Mouse (Mus musculus) stomach, embryonic 14.5 days (tissue): ENCODE results near the gene B3gntl1. TPM values are rescaled to one million over a fixed set of nuclear protein-coding genes. Genes with fewer than 3 reads are reported as not detected.

Source experiments
- ATAC-seq: fragments of 200-750 bp; cut with Nextera tagmentation; 2 replicates; pipeline ENCODE4 v1.8.0; 2017; ENCODE audit warnings: low read depth, moderate TSS enrichment; ENCODE audit not compliant: insufficient number of reproducible peaks, insufficient read depth, low FRiP score
- H3K27ac ChIP-seq: fragments of 300-500 bp; sonication (generic); 2 replicates; pipeline ENCODE4 v1.5.1; 2014; ENCODE audit warnings: mild to moderate bottlenecking, low read length, moderate library complexity, mixed read lengths
- H3K27me3 ChIP-seq: fragments of 300-500 bp; sonication (generic); 2 replicates; pipeline ENCODE4 v1.6.1; 2014; ENCODE audit warnings: low read length, control low read depth, mixed read lengths; ENCODE audit not compliant: control insufficient read depth, insufficient read depth
- H3K36me3 ChIP-seq: fragments of 300-500 bp; sonication (generic); 2 replicates; pipeline ENCODE4 v1.6.1; 2014; ENCODE audit warnings: mild to moderate bottlenecking, control low read depth, low read length, moderate library complexity, mixed read lengths; ENCODE audit not compliant: control insufficient read depth, insufficient read depth
- H3K4me1 ChIP-seq: fragments of 300-500 bp; sonication (generic); 2 replicates; pipeline ENCODE4 v1.6.1; 2014; ENCODE audit warnings: low read length, control low read depth, mixed read lengths; ENCODE audit not compliant: control insufficient read depth, insufficient read depth
- H3K4me2 ChIP-seq: fragments of 300-500 bp; sonication (generic); replicated peaks from 2 replicates; pipeline ENCODE4 v1.6.1; 2014; ENCODE audit warnings: low read depth, low read length, control low read depth
- H3K4me3 ChIP-seq: fragments of 300-500 bp; sonication (generic); 2 replicates; pipeline ENCODE4 v1.5.1; 2014; ENCODE audit warnings: low read depth, low read length, control low read depth
- H3K9ac ChIP-seq: fragments of 300-500 bp; sonication (generic); replicated peaks from 2 replicates; pipeline ENCODE4 v1.6.1; 2014; ENCODE audit warnings: low read depth, mild to moderate bottlenecking, control low read depth, low read length, moderate library complexity, mixed read lengths
- H3K9me3 ChIP-seq: fragments of 300-500 bp; sonication (generic); 2 replicates; pipeline ENCODE4 v1.6.1; 2016; ENCODE audit warnings: low read depth, low read length, control low read depth; ENCODE audit not compliant: control insufficient read depth
- WGBS: fragments of 180-500 bp; shearing (Covaris S2); extraction: QIAGEN DNeasy Blood & Tissue Kit; methylation state at CpG from one replicate; pipeline ENCODE4 v1.1.7; 2014; 5-methylcytosine and 5-hydroxymethylcytosine counted together
- polyA plus RNA-seq: library from polyadenylated mRNA; unstranded; fragments of >200 nt; fragmentation: Nextera tagmentation; extraction: Ambion mirVana; gene quantifications from 2 replicates; pipeline ENCODE4 v1.2.1, GENCODE M21; 2014

The B3gntl1 gene
- polyA plus RNA-seq, 1 experiment from 2014 or later: 9.0 TPM

GRCm38 (mm10) chr11:121679581-121679980 lies 6.6 kb upstream of the B3gntl1 start:
- no peaks in the 10 kb centered on the region for H3K36me3 ChIP-seq
- WGBS: 85% methylated on average over 2 of the region's 2 CpGs
- no peaks in the 10 kb centered on the region for H3K9me3 ChIP-seq
- no peaks in the 10 kb centered on the region for H3K27me3 ChIP-seq
- no peaks in the 10 kb centered on the region for H3K4me1 ChIP-seq
- H3K4me2 ChIP-seq: no peak overlapping the region
- no peak overlapping the region for H3K9ac ChIP-seq
- ATAC-seq: no peak
- H3K27ac ChIP-seq: no peak overlapping the region
- no peak overlapping the region for H3K4me3 ChIP-seq

GRCm38 (mm10) chr11:121676836-121677235 lies 3.9 kb upstream of the B3gntl1 start:
- no peak for ATAC-seq
- no peaks in the 10 kb centered on the region for H3K27me3 ChIP-seq
- no peaks in the 10 kb centered on the region; the same call in 1 of the 2 replicates for H3K4me1 ChIP-seq
- no peaks in the 10 kb centered on the region for H3K36me3 ChIP-seq
- WGBS: 87% methylated on average over 2 of the region's 2 CpGs
- no peak overlapping the region for H3K9ac ChIP-seq
- H3K27ac ChIP-seq: no peak overlapping the region
- no peak overlapping the region for H3K4me3 ChIP-seq
- no peak overlapping the region for H3K4me2 ChIP-seq
- no peaks in the 10 kb centered on the region for H3K9me3 ChIP-seq

GRCm38 (mm10) chr11:121673629-121674028 lies 676 bp upstream of the B3gntl1 start:
- 67% methylated on average over 7 of the region's 7 CpGs for WGBS

GRCm38 (mm10) chr11:121672312-121672989 lies 502 bp downstream of the B3gntl1 start:
- WGBS: under 1% methylated on average over 22 of the region's 22 CpGs
- ATAC-seq: peak; percentile 42
- Histone ChIP-seq H3K9me3 (no peaks in the 10 kb centered on the region), H3K4me1 (no peaks in the 10 kb centered on the region; the same call in 1 of the 2 replicates), H3K27ac (peak overlapping the region; percentile 87), H3K36me3 (peaks cover 3% of the 10 kb centered on the region; the same call in 1 of the 2 replicates), H3K9ac (peak overlapping the region; percentile 56), H3K27me3 (no peaks in the 10 kb centered on the region), H3K4me3 (peak overlapping the region; percentile 63), H3K4me2 (peak overlapping the region; percentile 57)

More at GRCm38 (mm10) chr11:121673629-121674028, 676 bp upstream of the B3gntl1 start:
- Histone ChIP-seq H3K27me3 (no peaks in the 10 kb centered on the region), H3K9ac (peak overlapping the region; percentile 8; the same call in 1 of the 2 replicates), H3K9me3 (no peaks in the 10 kb centered on the region), H3K4me2 (peak overlapping the region; percentile 40), H3K4me1 (no peaks in the 10 kb centered on the region; the same call in 1 of the 2 replicates), H3K36me3 (peaks cover 3% of the 10 kb centered on the region; the same call in 1 of the 2 replicates), H3K4me3 (peak overlapping the region; percentile 63), H3K27ac (peak overlapping the region; percentile 73)
- no peak for ATAC-seq

DNA sequence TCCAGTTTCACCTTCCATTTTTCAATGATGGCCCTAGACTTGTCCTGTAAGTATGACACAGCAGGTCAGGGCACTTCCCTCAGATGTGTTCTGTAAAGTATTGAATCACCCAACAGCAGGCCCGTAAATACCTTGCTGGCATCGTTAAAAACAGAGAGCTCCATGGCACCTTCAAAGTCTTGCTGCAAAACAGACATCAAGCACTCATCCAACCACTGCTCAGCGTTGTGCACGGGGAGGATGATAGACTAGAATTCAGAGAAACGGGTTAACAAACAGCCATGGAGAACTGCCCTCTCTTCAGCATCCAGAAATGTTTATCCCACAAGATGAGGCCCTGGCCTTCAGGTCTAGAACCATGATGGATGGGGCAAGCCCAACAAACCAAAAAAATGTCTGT lies 2.0 kb downstream of the B3gntl1 start:
- H3K36me3 ChIP-seq: peaks cover 3% of the 10 kb centered on the region; the same call in 1 of the 2 replicates
- no peaks in the 10 kb centered on the region for H3K9me3 ChIP-seq
- 93% methylated on average over 5 of the region's 5 CpGs for WGBS
- no peak overlapping the region for H3K27ac ChIP-seq
- H3K4me1 ChIP-seq: no peaks in the 10 kb centered on the region; the same call in 1 of the 2 replicates
- no peaks in the 10 kb centered on the region for H3K27me3 ChIP-seq
- H3K4me2 ChIP-seq: no peak overlapping the region
- no peak for ATAC-seq
- H3K4me3 ChIP-seq: no peak overlapping the region
- H3K9ac ChIP-seq: no peak overlapping the region

DNA sequence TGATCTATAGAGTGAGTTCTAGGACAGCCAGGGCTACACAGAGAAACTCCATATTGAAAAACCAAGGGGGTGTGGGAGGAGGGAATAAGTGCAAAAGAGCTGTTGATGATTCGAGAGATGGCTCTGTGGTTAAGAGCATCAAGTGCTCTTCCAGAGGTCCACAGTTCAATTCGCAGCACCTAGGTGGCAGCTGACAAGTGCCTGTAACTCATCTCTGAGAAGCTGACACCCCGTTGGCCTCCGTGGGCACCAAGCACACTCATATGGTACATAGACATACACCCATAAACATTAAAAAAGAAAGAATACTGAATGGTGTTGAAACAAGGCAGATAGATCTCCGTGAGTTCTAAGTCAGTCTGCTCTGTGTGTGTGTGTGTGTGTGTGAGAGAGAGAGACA lies 4.2 kb downstream of the B3gntl1 start:
- H3K4me1 ChIP-seq: no peaks in the 10 kb centered on the region; the same call in 1 of the 2 replicates
- H3K4me3 ChIP-seq: no peak overlapping the region
- no peak for ATAC-seq
- H3K27me3 ChIP-seq: no peaks in the 10 kb centered on the region
- H3K36me3 ChIP-seq: peaks cover 3% of the 10 kb centered on the region; the same call in 1 of the 2 replicates
- 91% methylated on average over 5 of the region's 5 CpGs for WGBS
- H3K27ac ChIP-seq: no peak overlapping the region
- no peak overlapping the region for H3K9ac ChIP-seq
- H3K9me3 ChIP-seq: no peaks in the 10 kb centered on the region
- H3K4me2 ChIP-seq: no peak overlapping the region

DNA sequence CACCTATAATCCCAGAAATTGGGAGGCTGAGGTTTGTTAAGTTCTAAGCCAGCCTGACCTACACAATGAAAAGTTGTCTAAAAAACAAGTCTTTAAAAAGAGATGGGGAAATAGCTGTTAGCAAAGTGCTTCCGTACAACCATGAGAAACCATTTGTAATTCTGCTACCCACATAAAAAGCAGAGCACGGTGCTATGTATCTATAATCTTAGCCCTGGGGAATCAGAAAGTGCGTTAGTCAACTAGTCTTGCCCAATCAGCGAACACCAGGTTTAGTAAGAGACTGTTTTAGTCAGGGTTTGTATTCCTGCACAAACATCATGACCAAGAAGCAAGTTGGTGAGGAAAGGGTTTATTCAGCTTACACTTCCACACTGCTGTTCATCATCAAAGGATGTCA lies 5.4 kb downstream of the B3gntl1 start:
- H3K4me1 ChIP-seq: no peaks in the 10 kb centered on the region
- no peak overlapping the region for H3K4me2 ChIP-seq
- WGBS: 94% methylated on average over 4 of the region's 4 CpGs
- H3K9me3 ChIP-seq: no peaks in the 10 kb centered on the region
- H3K36me3 ChIP-seq: peaks cover 5% of the 10 kb centered on the region; the same call in 1 of the 2 replicates
- no peak overlapping the region for H3K9ac ChIP-seq
- no peaks in the 10 kb centered on the region for H3K27me3 ChIP-seq
- H3K27ac ChIP-seq: no peak overlapping the region
- H3K4me3 ChIP-seq: no peak overlapping the region
- no peak for ATAC-seq

DNA sequence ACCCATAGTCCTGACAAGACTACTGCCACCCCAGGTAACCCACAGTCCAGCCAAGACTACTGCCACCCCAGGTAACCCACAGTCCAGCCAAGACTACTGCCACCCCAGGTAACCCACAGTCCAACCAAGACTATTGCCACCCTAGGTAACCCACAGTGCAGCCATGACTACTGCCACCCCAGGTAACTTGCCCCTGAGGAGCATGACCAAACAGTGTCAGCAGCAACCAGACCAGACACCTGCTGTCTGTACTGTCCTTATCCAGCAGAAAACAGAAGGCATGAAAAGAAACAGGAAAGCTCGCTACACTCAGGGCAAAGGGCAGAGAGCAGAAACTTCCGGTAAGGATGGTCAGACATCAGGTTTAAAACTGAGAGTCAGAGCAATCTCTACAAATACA lies 11.8 kb downstream of the B3gntl1 start:
- H3K4me2 ChIP-seq: no peak overlapping the region
- no peak overlapping the region for H3K9ac ChIP-seq
- H3K36me3 ChIP-seq: peaks cover 9% of the 10 kb centered on the region; the same call in 1 of the 2 replicates
- no peak overlapping the region for H3K27ac ChIP-seq
- ATAC-seq: no peak
- H3K4me3 ChIP-seq: no peak overlapping the region
- H3K4me1 ChIP-seq: no peaks in the 10 kb centered on the region
- WGBS: 81% methylated on average over 2 of the region's 2 CpGs
- H3K27me3 ChIP-seq: no peaks in the 10 kb centered on the region
- H3K9me3 ChIP-seq: no peaks in the 10 kb centered on the region
